Mouse (Mus musculus) kidney, adult 2 months (tissue): ENCODE data around the gene Vps36.

Experiments used
- CTCF ChIP-seq: fragments of 200-500 bp; conservative IDR thresholded peaks from 2 replicates; pipeline ENCODE4 v1.5.1; 2011; ENCODE audit warnings: low read depth, mild to moderate bottlenecking, control low read depth, low read length, moderate library complexity, mixed read lengths; ENCODE audit not compliant: insufficient read depth, insufficient read length
- POLR2A ChIP-seq: fragments of 200-500 bp; IDR thresholded peaks from one replicate; pipeline ENCODE4 v1.6.1; 2011; ENCODE audit warnings: low read depth, low read length, control low read depth

DNA sequence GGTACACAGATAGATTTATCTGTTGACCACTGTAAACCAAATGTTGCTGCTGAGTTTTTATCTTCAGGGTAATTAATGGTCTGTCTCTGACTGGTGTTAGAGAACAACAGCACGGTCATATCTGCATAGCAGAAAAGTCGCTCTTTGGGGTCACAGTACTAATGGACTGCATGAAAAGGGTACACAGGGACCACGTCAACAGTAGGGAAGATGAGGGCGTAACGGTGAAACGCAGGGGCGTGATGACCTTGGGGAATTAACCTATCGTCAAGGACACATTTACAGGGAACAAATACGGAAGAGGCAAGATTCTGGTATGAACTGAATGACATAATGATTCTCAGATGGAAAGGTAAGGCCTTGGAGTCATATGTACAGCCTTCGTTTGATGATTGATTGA, 28.2 kb upstream of the Vps36 start:
- no peak for TF ChIP-seq CTCF
- TF ChIP-seq POLR2A, result no peak
